Mouse (Mus musculus) midbrain, embryonic 13.5 days (tissue): ENCODE measurements at regions not wholly inside any gene's neighbourhood (a gene's known extent, or its start where the extent isn't known, plus 50 kb on each side); places are given as distances from the start of the nearest gene placed in this dataset.

Source experiments
- ATAC-seq: fragments of 200-750 bp; cut with Nextera tagmentation; 2 replicates; pipeline ENCODE4 v1.8.0; 2017; ENCODE audit warnings: mild to moderate bottlenecking, moderate TSS enrichment, moderate library complexity
- H3K27ac ChIP-seq: fragments of 300-500 bp; sonication (generic); 2 replicates; pipeline ENCODE4 v1.5.1; 2015; ENCODE audit warnings: inconsistent platforms, mild to moderate bottlenecking, moderate library complexity
- H3K27me3 ChIP-seq: fragments of 300-500 bp; sonication (generic); 2 replicates; pipeline ENCODE4 v1.6.1; 2015; ENCODE audit warnings: mild to moderate bottlenecking, inconsistent platforms
- H3K36me3 ChIP-seq: fragments of 300-500 bp; sonication (generic); 2 replicates; pipeline ENCODE4 v1.6.1; 2015; ENCODE audit warnings: mild to moderate bottlenecking, inconsistent platforms
- H3K4me1 ChIP-seq: fragments of 300-500 bp; sonication (generic); replicated peaks from 2 replicates; pipeline ENCODE4 v1.6.1; 2015; ENCODE audit warnings: inconsistent platforms
- H3K4me2 ChIP-seq: fragments of 300-500 bp; sonication (generic); replicated peaks from 2 replicates; pipeline ENCODE4 v1.6.1; 2015; ENCODE audit warnings: moderate library complexity, mild to moderate bottlenecking, inconsistent platforms
- H3K4me3 ChIP-seq: fragments of 300-500 bp; sonication (generic); replicated peaks from 2 replicates; pipeline ENCODE4 v1.5.1; 2015; ENCODE audit warnings: mild to moderate bottlenecking, inconsistent platforms
- H3K9ac ChIP-seq: fragments of 300-500 bp; sonication (generic); replicated peaks from 2 replicates; pipeline ENCODE4 v1.6.1; 2015; ENCODE audit warnings: mild to moderate bottlenecking, inconsistent platforms
- H3K9me3 ChIP-seq: fragments of 300-500 bp; sonication (generic); 2 replicates; pipeline ENCODE4 v1.6.1; 2016; ENCODE audit warnings: mild to moderate bottlenecking, inconsistent platforms
- WGBS: fragments of 180-500 bp; shearing (Covaris S2); methylation state at CpG from one replicate; pipeline ENCODE4 v1.1.7; 2015; 5-methylcytosine and 5-hydroxymethylcytosine counted together

GRCm38 (mm10) chr5:75880088-75880684 is 98.1 kb downstream of the Kdr start:
- Histone ChIP-seq H3K4me2 (no peak overlapping the region), H3K9ac (no peak overlapping the region), H3K27me3 (no peaks in the 10 kb centered on the region), H3K4me1 (no peaks in the 10 kb centered on the region), H3K4me3 (no peak overlapping the region), H3K36me3 (no peaks in the 10 kb centered on the region), H3K9me3 (no peaks in the 10 kb centered on the region), H3K27ac (no peak overlapping the region)
- 83% methylated on average over 10 of the region's 10 CpGs for WGBS
- ATAC-seq = no peak

- no peak overlapping the region for H3K4me2 ChIP-seq
- no peaks in the 10 kb centered on the region for H3K27me3 ChIP-seq
- ATAC-seq = no peak
- H3K9ac ChIP-seq = no peak overlapping the region
- WGBS = 91% methylated on average over 8 of the region's 8 CpGs
- no peaks in the 10 kb centered on the region for H3K4me1 ChIP-seq
- H3K4me3 ChIP-seq = no peak overlapping the region
- no peaks in the 10 kb centered on the region for H3K36me3 ChIP-seq
- H3K27ac ChIP-seq = no peak overlapping the region
- no peaks in the 10 kb centered on the region for H3K9me3 ChIP-seq
Measured at GRCm38 (mm10) chr5:75878361-75878760, 99.9 kb downstream of the Kdr start.

GRCm38 (mm10) chr5:75877609-75877971 is 100.7 kb downstream of the Kdr start:
- Histone ChIP-seq H3K36me3 (no peaks in the 10 kb centered on the region), H3K4me2 (no peak overlapping the region), H3K9me3 (no peaks in the 10 kb centered on the region), H3K4me1 (no peaks in the 10 kb centered on the region), H3K27me3 (no peaks in the 10 kb centered on the region), H3K4me3 (no peak overlapping the region), H3K9ac (no peak overlapping the region), H3K27ac (no peak overlapping the region)
- no peak for ATAC-seq
- WGBS = 76% methylated on average over 4 of the region's 4 CpGs

- H3K36me3 ChIP-seq = no peaks in the 10 kb centered on the region
- H3K4me3 ChIP-seq = no peak overlapping the region
- ATAC-seq = no peak
- 73% methylated on average over 9 of the region's 9 CpGs for WGBS
- no peak overlapping the region for H3K27ac ChIP-seq
- no peak overlapping the region for H3K4me2 ChIP-seq
- no peak overlapping the region for H3K9ac ChIP-seq
- H3K9me3 ChIP-seq = no peaks in the 10 kb centered on the region
- H3K4me1 ChIP-seq = no peaks in the 10 kb centered on the region
- H3K27me3 ChIP-seq = no peaks in the 10 kb centered on the region
Measured at GRCm38 (mm10) chr5:75876871-75877608, 101.2 kb downstream of the Kdr start.

GRCm38 (mm10) chr5:75871120-75871519 is 107.1 kb downstream of the Kdr start:
- WGBS = 26% methylated on average over 8 of the region's 8 CpGs
- H3K9me3 ChIP-seq = peaks cover 2% of the 10 kb centered on the region; the same call in 1 of the 2 replicates
- ATAC-seq = no peak
- H3K4me1 ChIP-seq = peaks cover 5% of the 10 kb centered on the region; the same call in 1 of the 2 replicates
- no peak overlapping the region for H3K4me3 ChIP-seq
- no peak overlapping the region for H3K9ac ChIP-seq
- H3K36me3 ChIP-seq = no peaks in the 10 kb centered on the region
- no peak overlapping the region for H3K4me2 ChIP-seq
- no peaks in the 10 kb centered on the region for H3K27me3 ChIP-seq
- no peak overlapping the region for H3K27ac ChIP-seq

- H3K9ac ChIP-seq = no peak overlapping the region
- WGBS = 86% methylated on average over 14 of the region's 14 CpGs
- ATAC-seq = no peak
Measured at GRCm38 (mm10) chr5:75870666-75871065, 107.6 kb downstream of the Kdr start.

GRCm38 (mm10) chr5:75869535-75869934 is 108.7 kb downstream of the Kdr start:
- Histone ChIP-seq H3K4me3 (no peak overlapping the region), H3K4me2 (no peak overlapping the region), H3K4me1 (peaks cover 5% of the 10 kb centered on the region; the same call in 1 of the 2 replicates), H3K27me3 (no peaks in the 10 kb centered on the region), H3K9me3 (peaks cover 5% of the 10 kb centered on the region; the same call in 1 of the 2 replicates), H3K9ac (no peak overlapping the region), H3K36me3 (no peaks in the 10 kb centered on the region), H3K27ac (0 out of 2 replicates have a peak overlapping the region, but pooled peaks have one; percentile 11)
- WGBS = 10% methylated on average over 4 of the region's 4 CpGs
- ATAC-seq = no peak

More at GRCm38 (mm10) chr5:75870666-75871065, 107.6 kb downstream of the Kdr start:
- Histone ChIP-seq H3K4me2 (no peak overlapping the region), H3K27me3 (no peaks in the 10 kb centered on the region), H3K9me3 (peaks cover 5% of the 10 kb centered on the region; the same call in 1 of the 2 replicates), H3K4me3 (no peak overlapping the region), H3K36me3 (no peaks in the 10 kb centered on the region), H3K27ac (no peak overlapping the region), H3K4me1 (peaks cover 5% of the 10 kb centered on the region; the same call in 1 of the 2 replicates)

GRCm38 (mm10) chr5:75865096-75865495 is 113.2 kb downstream of the Kdr start:
- no peak overlapping the region for H3K27ac ChIP-seq
- peaks cover 15% of the 10 kb centered on the region for H3K4me1 ChIP-seq
- H3K27me3 ChIP-seq = peaks cover 21% of the 10 kb centered on the region
- no peak overlapping the region for H3K4me3 ChIP-seq
- H3K4me2 ChIP-seq = no peak overlapping the region
- WGBS = 93% methylated on average over 6 of the region's 6 CpGs
- no peak for ATAC-seq
- no peak overlapping the region for H3K9ac ChIP-seq
- H3K36me3 ChIP-seq = no peaks in the 10 kb centered on the region
- peaks cover 5% of the 10 kb centered on the region; the same call in 1 of the 2 replicates for H3K9me3 ChIP-seq

GRCm38 (mm10) chr5:75863358-75863757 is 114.9 kb downstream of the Kdr start:
- Histone ChIP-seq H3K9me3 (peaks cover 5% of the 10 kb centered on the region; the same call in 1 of the 2 replicates), H3K4me1 (peaks cover 10% of the 10 kb centered on the region; the same call in 1 of the 2 replicates), H3K4me2 (no peak overlapping the region), H3K36me3 (no peaks in the 10 kb centered on the region), H3K27me3 (peaks cover 38% of the 10 kb centered on the region), H3K27ac (no peak overlapping the region), H3K9ac (no peak overlapping the region), H3K4me3 (no peak overlapping the region)
- no peak for ATAC-seq
- whole genome bisulfite sequencing = 53% methylated on average over 6 of the region's 6 CpGs

GRCm38 (mm10) chr5:75862630-75862991 is 115.6 kb downstream of the Kdr start:
- peak; percentile 89 for ATAC-seq
- Histone ChIP-seq H3K27me3 (peaks cover 38% of the 10 kb centered on the region), H3K9me3 (peaks cover 5% of the 10 kb centered on the region; the same call in 1 of the 2 replicates), H3K4me1 (peaks cover 10% of the 10 kb centered on the region; the same call in 1 of the 2 replicates), H3K4me3 (no peak overlapping the region), H3K9ac (no peak overlapping the region), H3K27ac (no peak overlapping the region), H3K36me3 (no peaks in the 10 kb centered on the region), H3K4me2 (no peak overlapping the region)
- WGBS = 4% methylated on average over 8 of the region's 8 CpGs

- H3K4me2 ChIP-seq = no peak overlapping the region
- 7% methylated on average over 8 of the region's 8 CpGs for WGBS
- peak; percentile 82 for ATAC-seq
- peaks cover 10% of the 10 kb centered on the region; the same call in 1 of the 2 replicates for H3K4me1 ChIP-seq
- H3K9ac ChIP-seq = no peak overlapping the region
- peaks cover 41% of the 10 kb centered on the region for H3K27me3 ChIP-seq
- no peak overlapping the region for H3K27ac ChIP-seq
- no peaks in the 10 kb centered on the region for H3K36me3 ChIP-seq
- no peak overlapping the region for H3K4me3 ChIP-seq
- H3K9me3 ChIP-seq = peaks cover 5% of the 10 kb centered on the region; the same call in 1 of the 2 replicates
Measured at GRCm38 (mm10) chr5:75861916-75862629, 116.2 kb downstream of the Kdr start.

- peaks cover 10% of the 10 kb centered on the region; the same call in 1 of the 2 replicates for H3K4me1 ChIP-seq
- H3K27ac ChIP-seq = no peak overlapping the region
- WGBS = 93% methylated on average over 8 of the region's 8 CpGs
- H3K27me3 ChIP-seq = peaks cover 58% of the 10 kb centered on the region
- no peak overlapping the region for H3K9ac ChIP-seq
- no peaks in the 10 kb centered on the region for H3K9me3 ChIP-seq
- H3K36me3 ChIP-seq = no peaks in the 10 kb centered on the region
- no peak overlapping the region for H3K4me2 ChIP-seq
- H3K4me3 ChIP-seq = no peak overlapping the region
- ATAC-seq = no peak
Measured at GRCm38 (mm10) chr5:75859316-75859836, 118.9 kb downstream of the Kdr start.
